ENCODE assay signal across 28 mouse cellular contexts in genomic region chr19:14333041-14334012, GRCm38 (mm10).
DNase-seq lines count a peak whose midpoint lies in the region; ATAC-seq and TF ChIP-seq lines count a peak whose summit lies in the region.
"Had no signal": no experiment of that assay in that cellular context is flagged by ENCODE, and none has a peak within 500 bp of the region (broad histone marks: within the 10 kb centered on the region; RNA-seq: fewer than 3 reads in every experiment).

No protein-coding gene starts in this region.

- peak; percentile 30 for DNase-seq in embryonic facial prominence, embryonic 14.5 days (ENCODE audit: low spot score)
- no peak for DNase-seq in embryonic facial prominence, embryonic 10.5 days (ENCODE audit: low spot score)
- DNase-seq in lung, embryonic 14.5 days = peak; percentile 39
- no peak for DNase-seq in lung, postnatal 0 days (ENCODE audit: low spot score)
- peak; percentile 71 for DNase-seq in forelimb bud, embryonic 11.5 days (ENCODE audit: low read depth, low spot score)
- DNase-seq in cerebellum, postnatal 36 days = no peak
- DNase-seq in cerebellum, postnatal 25 days = no peak
- no peak for DNase-seq in urinary bladder, postnatal 14 days (ENCODE audit: low spot score)
- DNase-seq: adrenal gland, postnatal 25 days; cerebellum, postnatal 10 days; gastrocnemius, postnatal 10 days; heart, postnatal 10 days; layer of hippocampus, adult 9-11 months; left cerebral cortex, postnatal 4 days; liver, postnatal 0 days; lung, postnatal 36 days; midbrain, embryonic 14.5 days; right cerebral cortex, postnatal 14 days; thymus, adult 2 months; thymus, postnatal 4 days had no signal

- H3K27ac ChIP-seq in embryonic facial prominence, embryonic 14.5 days (replicated peaks; ENCODE audit: low read depth, low read length) = no peak overlapping the region
- no peak overlapping the region for H3K27ac ChIP-seq in embryonic facial prominence, embryonic 10.5 days (replicated peaks)
- H3K27ac ChIP-seq in lung, embryonic 14.5 days (ENCODE audit: low read depth) = no peak overlapping the region
- no peak overlapping the region for H3K27ac ChIP-seq in lung, postnatal 0 days (ENCODE audit: low read length)
- H3K27ac ChIP-seq: forebrain, embryonic 12.5 days; hindbrain, postnatal 0 days; stomach, postnatal 0 days had no signal

- H3K9ac ChIP-seq in embryonic facial prominence, embryonic 14.5 days (ENCODE audit: low read depth, low read length) = no peak overlapping the region
- no peak overlapping the region for H3K9ac ChIP-seq in lung, embryonic 14.5 days
- no peak overlapping the region for H3K9ac ChIP-seq in lung, postnatal 0 days (replicated peaks; ENCODE audit: low read depth)
- H3K9ac ChIP-seq: forebrain, embryonic 12.5 days; heart, embryonic 12.5 days; liver, postnatal 0 days had no signal

- H3K4me1 ChIP-seq in embryonic facial prominence, embryonic 14.5 days (ENCODE audit: control insufficient read depth, insufficient read depth, low read length) = peaks cover 3% of the 10 kb centered on the region; the same call in 1 of the 2 replicates
- peaks cover 21% of the 10 kb centered on the region for H3K4me1 ChIP-seq in embryonic facial prominence, embryonic 10.5 days
- H3K4me1 ChIP-seq in lung, embryonic 14.5 days (ENCODE audit: insufficient read depth) = no peaks in the 10 kb centered on the region
- no peaks in the 10 kb centered on the region for H3K4me1 ChIP-seq in lung, postnatal 0 days (ENCODE audit: insufficient read depth, low read depth, low read length)
- H3K4me1 ChIP-seq: heart, embryonic 12.5 days; megakaryocyte, embryonic 14.5 days had no signal

- no peaks in the 10 kb centered on the region for H3K36me3 ChIP-seq in embryonic facial prominence, embryonic 14.5 days (ENCODE audit: control insufficient read depth, insufficient read depth, low read length)
- no peaks in the 10 kb centered on the region for H3K36me3 ChIP-seq in embryonic facial prominence, embryonic 10.5 days (replicated peaks)
- H3K36me3 ChIP-seq in lung, embryonic 14.5 days (ENCODE audit: insufficient read depth) = no peaks in the 10 kb centered on the region
- no peaks in the 10 kb centered on the region for H3K36me3 ChIP-seq in lung, postnatal 0 days (ENCODE audit: insufficient read depth, low read length)
- H3K36me3 ChIP-seq: forebrain, embryonic 12.5 days; heart, embryonic 12.5 days had no signal

- ATAC-seq in embryonic facial prominence, embryonic 14.5 days (ENCODE audit: low read depth) = no peak
- ATAC-seq in lung, embryonic 14.5 days (ENCODE audit: insufficient read depth) = peak; percentile 65; the same call in 1 of the 2 replicates
- no peak for ATAC-seq in lung, postnatal 0 days
- ATAC-seq: hindbrain, postnatal 0 days; intestine, postnatal 0 days; liver, postnatal 0 days had no signal

- TF ChIP-seq CTCF in lung, embryonic 14.5 days (IDR thresholded peaks at IDR 0.05; ENCODE audit: low read depth) = no peak
- TF ChIP-seq CTCF in lung, postnatal 0 days (IDR thresholded peaks at IDR 0.05) = no peak

- peaks cover 6% of the 10 kb centered on the region; the same call in 1 of the 2 replicates for H3K27me3 ChIP-seq in embryonic facial prominence, embryonic 14.5 days (replicated peaks; ENCODE audit: control insufficient read depth, insufficient read depth, low read length)
- H3K27me3 ChIP-seq in embryonic facial prominence, embryonic 10.5 days (replicated peaks; ENCODE audit: low read depth, poor library complexity, severe bottlenecking) = peaks cover 25% of the 10 kb centered on the region
- no peaks in the 10 kb centered on the region for H3K27me3 ChIP-seq in lung, embryonic 14.5 days (ENCODE audit: insufficient read depth, low read length)
- H3K27me3 ChIP-seq in lung, postnatal 0 days (replicated peaks; ENCODE audit: insufficient read depth, low read length) = no peaks in the 10 kb centered on the region
- H3K27me3 ChIP-seq: forebrain, embryonic 12.5 days had no signal

- TF ChIP-seq EP300 in lung, postnatal 0 days (IDR thresholded peaks at IDR 0.05) = no peak

- 41% methylated on average over 6 of the region's 6 CpGs for WGBS in embryonic facial prominence, embryonic 14.5 days
- 45% methylated on average over 6 of the region's 6 CpGs for WGBS in embryonic facial prominence, embryonic 10.5 days
- 26% methylated on average over 6 of the region's 6 CpGs for WGBS in lung, embryonic 14.5 days
- 32% methylated on average over 6 of the region's 6 CpGs for WGBS in lung, postnatal 0 days

- no peaks in the 10 kb centered on the region for H3K9me3 ChIP-seq in embryonic facial prominence, embryonic 14.5 days (ENCODE audit: control insufficient read depth, low read length)
- H3K9me3 ChIP-seq in embryonic facial prominence, embryonic 10.5 days = no peaks in the 10 kb centered on the region
- no peaks in the 10 kb centered on the region for H3K9me3 ChIP-seq in lung, embryonic 14.5 days (ENCODE audit: low read depth, low read length)
- no peaks in the 10 kb centered on the region for H3K9me3 ChIP-seq in lung, postnatal 0 days (ENCODE audit: low read length)
- H3K9me3 ChIP-seq: forebrain, embryonic 12.5 days; heart, embryonic 12.5 days; megakaryocyte, embryonic 14.5 days had no signal

- H3K4me3 ChIP-seq in embryonic facial prominence, embryonic 14.5 days (ENCODE audit: low read depth, low read length) = no peak overlapping the region
- no peak overlapping the region for H3K4me3 ChIP-seq in embryonic facial prominence, embryonic 10.5 days
- no peak overlapping the region for H3K4me3 ChIP-seq in lung, embryonic 14.5 days (ENCODE audit: low read depth, low read length)
- H3K4me3 ChIP-seq in lung, postnatal 0 days (ENCODE audit: low read depth, low read length) = no peak overlapping the region
- H3K4me3 ChIP-seq: erythroblast, embryonic 14.5 days; forebrain, embryonic 12.5 days; heart, embryonic 12.5 days; megakaryocyte, embryonic 14.5 days had no signal

- H3K4me2 ChIP-seq in embryonic facial prominence, embryonic 14.5 days (ENCODE audit: low read depth, low read length) = no peak overlapping the region
- H3K4me2 ChIP-seq in lung, embryonic 14.5 days = no peak overlapping the region
- no peak overlapping the region for H3K4me2 ChIP-seq in lung, postnatal 0 days (replicated peaks; ENCODE audit: low read depth, low read length)
- H3K4me2 ChIP-seq: forebrain, embryonic 12.5 days; heart, embryonic 12.5 days; liver, embryonic 11.5 days had no signal

Comparison
In these comparisons a context has a peak if more than half of its experiments do, and no peak if none do; other contexts are left out.
1. DNase-seq: peak in embryonic facial prominence, embryonic 14.5 days (single experiment), lung, embryonic 14.5 days (single experiment) and forelimb bud, embryonic 11.5 days (single experiment); none in embryonic facial prominence, embryonic 10.5 days (single experiment), lung, postnatal 0 days (single experiment), cerebellum, postnatal 36 days (0 of 2), cerebellum, postnatal 25 days (0 of 2) and urinary bladder, postnatal 14 days (single experiment).